Mouse (Mus musculus): ENCODE data around the gene Hip1r.
A peak's percentile ranks its signal among the peaks of the same experiment; 100 is the strongest.

Hip1r gene

GRCm38 (mm10) chr5:123997811-123998210, 24.4 kb downstream of the Hip1r start:
- DNase-seq, result peak; percentile 53

DNA sequence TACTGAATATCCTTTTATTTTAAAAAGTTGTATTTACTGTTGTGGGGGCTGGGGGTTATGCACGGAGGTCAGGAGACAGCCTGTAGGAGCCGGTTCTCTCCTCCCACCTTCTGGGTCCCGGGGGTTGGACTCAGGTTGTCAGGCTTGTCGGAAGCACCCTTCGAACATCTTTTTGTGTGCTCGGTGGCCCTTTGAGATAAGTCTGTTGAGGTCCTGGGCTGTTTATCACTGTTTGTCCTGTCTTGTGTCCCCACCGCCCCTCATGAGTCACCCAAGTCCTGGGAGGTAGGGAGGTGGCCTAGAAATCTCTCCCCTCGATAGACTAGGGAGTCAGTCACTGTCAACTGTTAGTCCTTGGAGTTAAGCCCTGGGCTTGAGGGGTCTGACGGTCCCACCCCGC, 24.9 kb downstream of the Hip1r start:
- DNase-seq, result no peak

GRCm38 (mm10) chr5:124000824-124001223, 27.4 kb downstream of the Hip1r start:
- peak; percentile 95 for DNase-seq

DNA sequence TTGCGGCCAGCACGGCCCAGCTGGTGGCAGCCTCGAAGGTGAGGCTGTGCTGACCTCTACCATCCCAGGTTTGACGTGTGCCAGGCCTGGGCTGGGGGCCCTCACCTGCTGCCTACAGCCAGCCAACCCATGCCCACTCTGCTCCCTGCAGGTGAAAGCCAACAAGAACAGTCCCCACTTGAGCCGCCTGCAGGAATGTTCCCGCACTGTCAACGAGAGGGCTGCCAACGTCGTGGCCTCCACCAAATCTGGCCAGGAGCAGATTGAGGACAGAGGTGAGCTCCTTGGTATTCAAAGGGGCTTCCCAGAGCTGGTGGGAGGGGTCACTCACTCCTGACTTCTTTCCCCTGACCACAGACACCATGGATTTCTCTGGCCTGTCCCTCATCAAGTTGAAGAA, 27.8 kb downstream of the Hip1r start:
- no peak for DNase-seq

GRCm38 (mm10) chr5:124002876-124003275, 29.4 kb downstream of the Hip1r start:
- DNase-seq, result peak; percentile 55

- DNase-seq, result no peak
These were observed 29.9 kb downstream of the Hip1r start for GRCm38 (mm10) chr5:124003375-124003774.

GRCm38 (mm10) chr5:124004356-124005150, 31.1 kb downstream of the Hip1r start:
- no peak for DNase-seq

DNA sequence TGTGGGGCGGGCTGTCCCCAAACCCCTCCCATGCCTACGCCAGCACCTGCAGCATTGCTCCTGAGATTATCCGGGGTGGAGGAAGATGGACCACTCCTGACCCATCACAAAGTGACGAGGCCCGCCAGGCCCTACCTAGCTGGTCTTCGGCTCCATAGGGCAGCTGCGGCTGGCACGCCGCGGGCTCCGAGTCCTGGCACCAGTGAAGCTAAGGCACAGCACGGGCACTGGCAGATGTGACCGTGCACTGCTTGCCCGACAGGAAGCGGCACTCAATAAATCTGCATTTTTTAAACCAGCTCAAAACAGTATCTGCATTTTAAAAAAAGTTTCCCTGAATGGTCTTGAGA, 31.7 kb downstream of the Hip1r start:
- DNase-seq, result no peak

DNA sequence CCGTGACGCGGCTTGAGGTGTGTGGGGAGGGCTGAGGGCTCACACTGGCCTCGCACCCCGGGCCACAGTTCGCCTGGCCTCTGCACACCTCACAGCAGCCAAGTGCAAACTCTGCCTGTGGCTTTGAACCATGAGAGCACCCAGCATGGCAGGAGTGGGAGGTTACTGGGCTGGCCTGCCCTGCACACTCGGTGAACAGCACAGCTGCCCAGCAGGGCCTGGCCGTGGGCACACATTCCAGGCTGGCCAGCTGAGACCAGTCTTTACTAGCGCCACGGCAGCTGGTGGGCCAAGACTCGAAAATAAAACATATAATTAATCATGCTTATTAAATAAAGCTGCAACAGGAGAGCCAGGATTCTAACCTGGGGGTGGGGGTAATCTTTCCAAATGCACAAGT, 32.2 kb downstream of the Hip1r start:
- no peak for DNase-seq

GRCm38 (mm10) chr5:124006082-124006873, 32.9 kb downstream of the Hip1r start:
- no peak for DNase-seq

- no peak for DNase-seq
These were observed 33.6 kb downstream of the Hip1r start for GRCm38 (mm10) chr5:124006891-124007491.

DNA sequence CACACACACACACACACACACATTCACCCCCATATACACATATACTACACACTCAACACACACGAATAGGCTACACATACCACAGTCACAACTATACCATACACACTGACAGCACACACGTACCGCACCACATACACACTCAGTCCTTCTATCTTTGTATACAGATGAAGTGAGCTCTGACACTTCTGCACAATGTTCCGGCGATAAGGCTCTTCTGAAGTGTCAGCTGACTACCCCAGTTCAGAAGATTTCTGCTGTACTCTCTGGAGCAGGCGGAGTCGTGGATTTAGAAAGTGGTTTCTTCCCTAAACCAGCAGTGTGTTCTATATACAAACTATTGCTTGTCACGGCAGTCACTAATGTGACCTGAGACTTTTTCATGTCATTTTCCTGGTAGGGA, 36.6 kb downstream of the Hip1r start:
- DNase-seq, result no peak

GRCm38 (mm10) chr5:124010910-124011655, 37.7 kb downstream of the Hip1r start:
- peak; percentile 71 for DNase-seq

GRCm38 (mm10) chr5:124011927-124012326, 38.5 kb downstream of the Hip1r start:
- no peak for DNase-seq

GRCm38 (mm10) chr5:124012885-124013284, 39.5 kb downstream of the Hip1r start:
- no peak for DNase-seq

DNA sequence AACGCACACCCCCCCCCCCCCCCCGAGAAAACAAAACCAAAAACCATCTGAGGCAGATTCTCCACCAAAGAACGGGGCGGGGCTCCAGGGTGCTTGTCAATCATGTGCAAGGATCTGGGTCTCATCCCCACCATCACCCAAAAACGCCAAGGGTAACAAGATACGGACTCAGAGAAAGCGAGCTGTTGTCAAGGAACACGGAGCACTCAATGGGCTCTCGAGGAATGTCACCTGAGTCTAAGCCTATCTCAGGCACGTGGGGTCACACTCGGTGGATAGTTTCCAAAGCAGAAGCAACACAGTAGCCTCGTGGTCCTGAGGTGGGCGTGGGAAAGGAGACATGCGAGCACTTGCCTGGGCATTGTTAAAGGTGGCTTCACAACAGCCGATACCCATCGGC, 40.3 kb downstream of the Hip1r start:
- DNase-seq, result peak; percentile 3

DNA sequence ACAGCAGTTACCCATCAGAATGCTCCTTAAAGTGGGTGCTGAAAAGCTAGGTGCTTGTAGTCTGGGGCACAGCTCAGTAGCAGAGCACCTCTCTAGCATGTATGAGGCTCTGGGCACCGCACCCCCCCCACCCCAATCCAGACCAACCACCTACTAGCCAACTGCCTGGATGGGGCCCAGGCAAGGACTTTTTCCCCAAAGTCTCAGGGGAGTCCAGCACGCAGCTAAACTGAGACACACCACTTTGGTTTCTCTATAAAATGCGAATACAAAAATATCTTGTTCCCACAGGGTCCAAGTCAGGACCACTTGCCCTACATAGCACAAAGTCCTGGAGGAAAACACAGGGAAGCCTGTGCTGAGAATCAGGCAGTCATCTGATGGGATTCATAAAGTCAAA, 40.8 kb downstream of the Hip1r start:
- no peak for DNase-seq

GRCm38 (mm10) chr5:124014791-124015251, 41.4 kb downstream of the Hip1r start:
- DNase-seq, result peak; percentile 21

- DNase-seq, result no peak
These were observed 42.3 kb downstream of the Hip1r start for GRCm38 (mm10) chr5:124015727-124016126.

DNA sequence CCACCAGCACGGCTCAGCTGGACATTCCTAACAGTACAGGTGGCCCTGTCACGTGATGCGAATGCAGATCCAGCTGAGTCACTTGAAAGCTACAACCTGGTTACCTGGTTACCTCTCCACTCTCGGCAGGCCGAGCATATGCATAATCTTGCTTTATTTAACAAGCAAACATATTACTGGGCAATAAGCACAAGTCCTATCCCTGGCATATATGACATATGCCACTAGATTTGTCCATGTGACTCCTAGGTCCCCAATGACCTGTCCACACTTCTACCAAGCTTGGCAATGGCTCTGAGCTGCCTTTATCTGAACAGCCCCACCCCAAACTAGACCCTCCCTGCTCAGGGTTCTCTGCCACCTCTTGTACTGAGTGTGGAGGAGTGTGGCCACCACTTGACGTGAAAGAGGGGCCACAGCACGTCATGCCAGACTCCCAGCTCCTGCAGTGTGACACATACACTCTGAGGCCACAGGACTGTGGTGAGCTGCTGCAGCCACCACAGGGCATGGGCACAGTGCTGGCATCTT, 42.9 kb downstream of the Hip1r start:
- no peak for DNase-seq

DNA sequence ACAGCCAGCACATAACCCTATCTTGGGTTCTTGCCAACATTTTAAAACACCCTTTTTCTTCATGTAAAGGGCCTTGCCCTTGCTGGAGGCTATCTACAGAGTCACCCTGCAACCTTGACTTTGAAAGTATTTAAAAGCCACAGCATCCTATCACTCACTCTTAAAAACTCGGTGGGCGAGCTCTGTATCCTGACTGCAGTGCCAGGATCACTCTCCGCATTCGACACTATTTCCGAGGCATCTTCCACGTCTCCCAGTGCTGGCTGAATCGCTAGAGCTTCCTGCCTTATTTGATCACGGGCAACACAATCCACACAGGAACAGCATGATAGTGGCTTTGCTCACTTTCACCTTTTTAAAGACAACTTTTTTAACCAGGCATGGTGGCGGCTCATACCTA, 44.5 kb downstream of the Hip1r start:
- no peak for DNase-seq

DNA sequence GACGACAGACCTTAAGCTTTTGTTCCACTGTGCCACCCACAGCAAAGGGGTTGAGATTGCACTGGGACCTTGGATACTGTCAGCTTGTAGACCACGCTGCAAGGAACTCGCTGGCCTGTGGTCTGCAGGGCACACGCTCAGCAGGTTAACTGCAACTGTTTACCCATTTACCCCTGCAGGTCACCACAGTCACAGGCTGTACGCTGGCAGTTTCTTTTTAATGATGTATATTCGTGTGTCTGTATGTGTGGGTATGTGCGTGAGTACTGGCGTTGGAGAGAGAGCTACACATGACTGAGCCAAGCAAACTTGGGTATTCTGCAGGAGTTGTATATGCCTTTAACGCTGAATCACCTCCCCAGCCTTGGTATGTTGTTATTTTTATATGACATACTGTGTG, 45.2 kb downstream of the Hip1r start:
- no peak for DNase-seq

All from right cerebral cortex, postnatal 14 days (tissue).